Comparison of ENCODE assay signal across 28 mouse cellular contexts in genomic region chr5:43842576-43843155, GRCm38 (mm10). TPM values are rescaled to one million over a fixed set of nuclear protein-coding genes. Genes with fewer than 3 reads are reported as not detected.
DNase-seq lines count a peak whose midpoint lies in the region; ATAC-seq and TF ChIP-seq lines count a peak whose summit lies in the region.
"Had no signal": no experiment of that assay in that cellular context is flagged by ENCODE, and none has a peak within 500 bp of the region (broad histone marks: within the 10 kb centered on the region; RNA-seq: fewer than 3 reads in every experiment).

No protein-coding gene starts in this region.

- no peak for TF ChIP-seq EP300 in heart, adult 2 months (IDR thresholded peaks at IDR 0.05; ENCODE audit: insufficient read depth, low read depth, low read length)

- no peak for TF ChIP-seq POLR2A in heart, adult 2 months (IDR thresholded peaks at IDR 0.05; ENCODE audit: insufficient read depth, low read depth, low read length)
- no peak for TF ChIP-seq POLR2A in lung, adult 2 months (IDR thresholded peaks at IDR 0.05; ENCODE audit: borderline replicate concordance, extremely low read depth, low read depth, low read length)

- H3K4me2 ChIP-seq in midbrain, embryonic 13.5 days (replicated peaks): no peak overlapping the region
- H3K4me2 ChIP-seq: embryonic facial prominence, embryonic 15.5 days; forebrain, embryonic 13.5 days; midbrain, embryonic 12.5 days; neural tube, embryonic 13.5 days had no signal

- H3K4me3 ChIP-seq in heart, adult 2 months: no peak overlapping the region
- H3K4me3 ChIP-seq in midbrain, embryonic 13.5 days (replicated peaks): no peak overlapping the region
- no peak overlapping the region for H3K4me3 ChIP-seq in lung, adult 2 months (replicated peaks; ENCODE audit: extremely low read depth, low read depth, low read length)
- H3K4me3 ChIP-seq: embryonic facial prominence, embryonic 10.5 days; embryonic facial prominence, embryonic 15.5 days; forebrain, embryonic 13.5 days; midbrain, embryonic 12.5 days; neural tube, embryonic 13.5 days had no signal

- ATAC-seq in midbrain, embryonic 13.5 days: no peak
- ATAC-seq: forebrain, embryonic 13.5 days; hindbrain, embryonic 16.5 days had no signal

- H3K27me3 ChIP-seq in heart, adult 2 months (ENCODE audit: control insufficient read depth, insufficient read depth, low read length): no peaks in the 10 kb centered on the region
- H3K27me3 ChIP-seq in midbrain, embryonic 13.5 days: no peaks in the 10 kb centered on the region
- H3K27me3 ChIP-seq: embryonic facial prominence, embryonic 15.5 days; forebrain, embryonic 13.5 days; midbrain, embryonic 12.5 days; neural tube, embryonic 13.5 days had no signal

- TF ChIP-seq CTCF in heart, adult 2 months (IDR thresholded peaks at IDR 0.05): no peak
- TF ChIP-seq CTCF in lung, adult 2 months (IDR thresholded peaks at IDR 0.05; ENCODE audit: insufficient read depth, low read length): no peak

- intact Hi-C loops in heart, adult 2 months (cut with DNase I): loop anchor here (5.0 kb wide), 1 partner anchor 35 kb away; no protein-coding TSS in a partner anchor

- WGBS in heart, adult 2 months: 46% methylated on average over 3 of the region's 3 CpGs
- WGBS in midbrain, embryonic 13.5 days: 79% methylated on average over 3 of the region's 3 CpGs
- WGBS in lung, adult 2 months: 49% methylated on average over 3 of the region's 3 CpGs

- 0 out of 2 replicates have a peak, but pooled peaks cover 4% of the 10 kb centered on the region for H3K9me3 ChIP-seq in midbrain, embryonic 13.5 days
- H3K9me3 ChIP-seq: embryonic facial prominence, embryonic 15.5 days; forebrain, embryonic 13.5 days; neural tube, embryonic 13.5 days had no signal

- H3K9ac ChIP-seq in heart, adult 2 months (ENCODE audit: low read depth, low read length): no peak overlapping the region
- no peak overlapping the region for H3K9ac ChIP-seq in midbrain, embryonic 13.5 days (replicated peaks)
- H3K9ac ChIP-seq: embryonic facial prominence, embryonic 15.5 days; forebrain, embryonic 13.5 days; liver, embryonic 14.5 days; midbrain, embryonic 12.5 days; neural tube, embryonic 13.5 days had no signal

- peak overlapping the region; percentile 75; the same call in 1 of the 2 replicates for H3K27ac ChIP-seq in heart, adult 2 months
- H3K27ac ChIP-seq in midbrain, embryonic 13.5 days: no peak overlapping the region
- H3K27ac ChIP-seq: embryonic facial prominence, embryonic 10.5 days; embryonic facial prominence, embryonic 15.5 days; forebrain, embryonic 13.5 days; liver, embryonic 14.5 days; midbrain, embryonic 12.5 days; neural tube, embryonic 13.5 days had no signal

- no peaks in the 10 kb centered on the region for H3K79me2 ChIP-seq in heart, adult 2 months (replicated peaks; ENCODE audit: control insufficient read depth, insufficient read depth, low read length)

- DNase-seq in heart, adult 2 months: no peak
- no peak for DNase-seq in heart, postnatal 4 days
- peak; percentile 31 for DNase-seq in 3T3-L1 (ENCODE audit: low read depth, low spot score)
- peak; percentile 50 to 56 for DNase-seq in B cell, adult 2 months
- peak; percentile 46 for DNase-seq in ZHBTc4 (ENCODE audit: low read depth, low spot score)
- DNase-seq in lung, adult 2 months: no peak
- no peak for DNase-seq in lung, postnatal 25 days (ENCODE audit: low spot score)
- DNase-seq: adrenal gland, postnatal 10 days; cerebellum, adult 11 months; cerebellum, adult 9-10 months; gastrocnemius, postnatal 36 days; heart, postnatal 14 days; kidney, adult 2 months; kidney, postnatal 14 days; liver; lung, embryonic 14.5 days had no signal

- H3K4me1 ChIP-seq in heart, adult 2 months (ENCODE audit: control insufficient read depth, insufficient read depth, low read length): peaks cover 12% of the 10 kb centered on the region
- H3K4me1 ChIP-seq in midbrain, embryonic 13.5 days (replicated peaks): 0 out of 2 replicates have a peak, but pooled peaks cover 8% of the 10 kb centered on the region
- peaks cover 6% of the 10 kb centered on the region; the same call in 1 of the 2 replicates for H3K4me1 ChIP-seq in lung, adult 2 months (ENCODE audit: control insufficient read depth, insufficient read depth, low read length)
- H3K4me1 ChIP-seq: embryonic facial prominence, embryonic 15.5 days; forebrain, embryonic 13.5 days; neural tube, embryonic 13.5 days had no signal

- no peaks in the 10 kb centered on the region; the same call in 1 of the 2 replicates for H3K36me3 ChIP-seq in heart, adult 2 months (ENCODE audit: control insufficient read depth, insufficient read depth, low read length)
- no peaks in the 10 kb centered on the region for H3K36me3 ChIP-seq in midbrain, embryonic 13.5 days
- H3K36me3 ChIP-seq: embryonic facial prominence, embryonic 10.5 days; embryonic facial prominence, embryonic 15.5 days; midbrain, embryonic 12.5 days; neural tube, embryonic 13.5 days had no signal

RNA-seq across cellular contexts. Expression of gene Fbxl5, which starts 21.2 kb away (rescaled TPM):
- 10 to 100 TPM; 32.6 to 39.0 TPM for total RNA-seq in heart, adult 2 months (2021)
- 20.1 and 32.0 TPM in 2 replicates for polyA plus RNA-seq in heart, adult 2 months (2012; rRNA removed)
- 10 to 100 TPM; 35.7 to 37.8 TPM for total RNA-seq in heart, postnatal 4 days (2021)
- polyA plus RNA-seq in midbrain, embryonic 13.5 days (2015; fragmentation: Nextera tagmentation; extraction: Ambion mirVana): 62.5 and 70.9 TPM in 2 replicates
- polyA plus RNA-seq in lung, adult 2 months (2012; rRNA removed): 20.3 and 31.4 TPM in 2 replicates

RNA-seq across cellular contexts. Expression of gene Bst1, which starts 24.0 kb away (rescaled TPM):
- total RNA-seq in heart, adult 2 months (2021): 1 to 10 TPM; 1.6 to 3.3 TPM
- polyA plus RNA-seq in heart, adult 2 months (2012; rRNA removed): 1.3 and 1.7 TPM in 2 replicates
- 1 to 10 TPM in 1 of 2 experiments, under 1 TPM in 1; 0.71 to 2.1 TPM for total RNA-seq in heart, postnatal 4 days (2021)
- polyA plus RNA-seq in midbrain, embryonic 13.5 days (2015; fragmentation: Nextera tagmentation; extraction: Ambion mirVana): not detected in 2 replicates
- polyA plus RNA-seq in lung, adult 2 months (2012; rRNA removed): 8.4 and 8.8 TPM in 2 replicates
- total RNA-seq: gastrocnemius, adult 18-20 months; left cerebral cortex, adult 18-20 months had no signal
- polyA plus RNA-seq: forebrain, embryonic 13.5 days; hindbrain, embryonic 11.5 days; hindbrain, embryonic 16.5 days; limb, embryonic 11.5 days had no signal

RNA-seq across cellular contexts. Expression of gene Cd38, which starts 25.7 kb away (rescaled TPM):
- total RNA-seq in heart, adult 2 months (2021): 1 to 10 TPM; 7.3 to 7.5 TPM
- polyA plus RNA-seq in heart, adult 2 months (2012; rRNA removed): 8.6 and 22.0 TPM in 2 replicates
- total RNA-seq in heart, postnatal 4 days (2021): 1 to 10 TPM; 9.3 to 9.6 TPM
- 2.8 TPM in 2 replicates for polyA plus RNA-seq in midbrain, embryonic 13.5 days (2015; fragmentation: Nextera tagmentation; extraction: Ambion mirVana)
- polyA plus RNA-seq in lung, adult 2 months (2012; rRNA removed): 20.9 and 22.2 TPM in 2 replicates

Comparison
In these comparisons a context has a peak if more than half of its experiments do, and no peak if none do; other contexts are left out.
1. DNase-seq: peak in 3T3-L1 (single experiment), B cell, adult 2 months (2 of 2) and ZHBTc4 (single experiment); none in heart, adult 2 months (0 of 2), heart, postnatal 4 days (single experiment), lung, adult 2 months (single experiment) and lung, postnatal 25 days (single experiment).